Mouse (Mus musculus) heart, postnatal 0 days (tissue): Measurements from ENCODE around the gene Kctd11.

Experiments
- CTCF ChIP-seq: IDR thresholded peaks from 2 replicates; pipeline ENCODE4 v1.5.1; 2016; ENCODE audit warnings: antibody characterized with exemption, control low read depth, low read depth
- EP300 ChIP-seq: IDR thresholded peaks from 2 replicates; pipeline ENCODE4 v1.6.1; 2016; ENCODE audit warnings: antibody characterized with exemption, low read depth

GRCm38 (mm10) chr11:69881787-69882670 is 823 bp upstream of the Kctd11 start:
- TF ChIP-seq EP300, result no peak
- no peak for TF ChIP-seq CTCF
